Mouse (Mus musculus): ENCODE results near the gene Hpcal4. TPM values are rescaled to one million over a fixed set of nuclear protein-coding genes. Genes with fewer than 3 reads are reported as not detected.
"Not testable (repeated sequence)": the region's sequence is repeated elsewhere in the genome, so short reads cannot be mapped to it uniquely, and the experiment has no call there.

The Hpcal4 gene
- 1 to 10 TPM; 4.0 to 4.2 TPM for total RNA-seq (2021)
- long read RNA-seq, experiment 1, full-length matches to known transcripts: 2 of 4 reads
- long read RNA-seq, experiment 1, partial matches to known transcripts: 0 of 4 reads
- long read RNA-seq, experiment 1, other reads (novel, unspliced or antisense): 2 of 4 reads
- long read RNA-seq, experiment 2: 0 reads

DNA sequence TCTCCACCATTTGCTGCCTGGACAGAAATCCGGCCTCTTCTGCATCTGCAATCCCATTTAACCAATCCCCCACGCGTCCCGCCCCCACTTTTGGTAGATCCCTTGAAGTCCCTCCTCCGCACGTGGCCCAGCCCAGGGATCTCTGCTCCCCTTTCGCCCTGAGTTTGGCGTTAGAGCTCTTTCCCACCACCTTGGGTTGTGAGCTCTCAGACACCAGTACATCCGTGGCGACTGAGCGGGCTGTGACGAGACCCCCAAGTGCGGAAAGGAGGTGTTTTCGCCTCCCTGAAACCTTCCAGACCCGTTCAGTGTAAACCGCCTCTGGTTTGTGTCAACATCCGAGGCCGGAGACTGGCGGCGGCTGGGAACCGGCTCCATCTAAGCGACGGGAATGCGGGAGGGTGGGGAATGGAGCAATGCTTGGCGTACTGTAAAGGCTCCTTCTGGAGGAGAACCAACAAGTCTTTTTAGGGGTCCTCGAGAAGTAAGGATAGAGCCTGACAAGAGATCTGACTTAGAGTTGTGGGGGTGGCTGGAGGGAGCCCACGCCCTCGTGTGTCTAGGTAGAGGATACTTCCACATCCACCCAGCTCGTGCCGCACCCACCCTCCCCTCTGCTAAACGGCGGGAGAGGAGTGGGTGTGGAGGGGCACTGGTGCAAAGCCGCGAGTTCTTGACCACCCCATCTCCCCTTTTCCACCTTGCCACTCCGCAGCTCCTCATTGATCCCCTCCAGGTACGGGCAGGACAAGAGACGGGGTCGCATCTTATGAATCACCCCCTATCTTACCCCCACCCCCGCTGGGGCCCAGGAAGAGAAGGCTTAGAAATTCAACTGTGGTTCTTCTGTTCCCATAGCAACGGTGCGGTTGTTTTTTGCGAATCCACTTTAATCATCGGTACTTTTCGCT is at the start of gene Hpcal4:
TSS of gene Hpcal4 (plus strand) at position 900 of the 911 bp plus-strand sequence.
- peak; percentile 72 to 79 for DNase-seq

DNA sequence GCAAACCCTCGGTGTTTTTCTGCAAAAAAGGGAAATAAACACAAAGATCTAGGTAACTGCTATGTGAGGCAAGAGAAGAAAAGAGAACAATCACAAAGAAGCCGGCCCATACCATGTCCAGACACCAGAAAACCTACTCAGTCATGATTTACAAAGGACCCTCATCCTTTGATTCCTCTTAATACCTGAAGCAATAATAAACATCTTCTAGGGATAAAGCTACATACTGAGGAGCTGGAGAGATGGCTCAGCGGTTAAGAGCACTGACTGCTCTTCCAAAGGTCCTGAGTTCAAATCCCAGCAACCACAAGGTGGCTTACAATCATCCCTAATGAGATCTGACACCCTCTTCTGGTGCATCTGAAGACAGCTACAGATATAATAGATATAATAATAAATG is 45.5 kb upstream of the Hpcal4 start:
- no peak for DNase-seq

DNA sequence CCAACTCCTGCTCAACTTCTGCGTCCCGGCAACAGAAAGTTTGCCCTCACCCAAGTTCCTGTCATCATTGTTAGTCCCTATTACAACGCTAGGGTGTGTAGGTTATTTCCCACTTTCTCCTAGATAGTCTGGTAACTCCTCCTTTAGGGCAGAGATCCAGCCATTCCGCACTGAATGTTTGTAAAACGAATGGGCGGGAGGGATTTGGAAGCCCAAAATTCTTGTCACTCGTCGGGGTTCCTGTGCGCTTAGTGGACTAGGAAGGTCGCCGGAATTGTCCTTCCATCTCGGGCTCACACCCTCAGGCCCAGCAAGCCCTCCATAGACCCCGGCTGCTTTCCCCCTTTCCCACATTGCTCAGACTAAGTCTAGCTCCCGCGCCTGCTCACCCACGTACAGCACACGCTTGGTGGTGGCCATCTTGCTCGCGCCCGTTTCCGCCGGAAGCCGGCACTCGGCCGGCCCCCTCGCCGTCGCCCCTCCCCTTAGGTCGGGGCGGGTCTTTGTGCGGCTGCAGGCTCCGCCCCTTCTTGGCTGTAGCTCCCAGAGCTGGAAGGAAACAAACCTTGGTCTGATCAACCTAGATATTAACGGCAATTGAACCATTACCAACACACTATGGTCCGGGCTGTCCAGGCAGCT is 43.4 kb upstream of the Hpcal4 start, which contains the start of gene Ppie:
TSS of gene Ppie (minus strand) at position 439 of the 642 bp plus-strand sequence.
- peak; percentile 86 to 92 for DNase-seq

DNA sequence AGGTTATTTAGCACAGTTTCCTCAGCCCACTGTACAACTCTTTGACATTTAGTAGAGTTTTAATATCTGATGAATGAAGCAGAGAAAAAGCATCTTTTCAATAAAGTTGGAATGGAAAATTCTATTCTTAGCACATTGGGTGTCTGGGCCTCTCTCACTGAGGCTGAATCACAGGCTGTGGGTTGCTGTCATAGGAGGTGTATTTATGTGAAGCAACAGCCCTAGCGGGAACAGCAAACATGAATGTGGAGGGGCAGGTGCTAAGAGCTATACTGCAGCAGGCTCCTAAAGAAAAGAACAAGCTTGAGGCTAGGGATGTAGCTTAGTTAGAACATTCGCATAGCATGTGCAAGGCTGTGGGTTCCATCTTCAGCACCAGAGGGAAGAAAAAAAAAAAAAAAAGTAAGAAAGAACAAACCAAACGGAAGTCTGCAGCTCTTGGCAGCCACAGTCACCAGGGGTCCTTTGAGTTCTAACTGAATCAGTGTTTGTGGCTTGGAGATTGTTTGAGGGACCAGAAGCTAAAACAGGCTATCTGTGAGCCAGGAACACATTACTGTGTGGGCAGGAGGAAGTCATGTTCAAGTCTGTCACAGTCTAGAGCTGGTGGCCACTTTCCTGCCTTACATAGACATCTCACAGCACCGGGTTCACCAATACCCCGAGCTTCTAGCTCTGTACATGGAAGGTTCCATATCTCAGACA is 35.4 kb upstream of the Hpcal4 start:
- DNase-seq: no peak

DNA sequence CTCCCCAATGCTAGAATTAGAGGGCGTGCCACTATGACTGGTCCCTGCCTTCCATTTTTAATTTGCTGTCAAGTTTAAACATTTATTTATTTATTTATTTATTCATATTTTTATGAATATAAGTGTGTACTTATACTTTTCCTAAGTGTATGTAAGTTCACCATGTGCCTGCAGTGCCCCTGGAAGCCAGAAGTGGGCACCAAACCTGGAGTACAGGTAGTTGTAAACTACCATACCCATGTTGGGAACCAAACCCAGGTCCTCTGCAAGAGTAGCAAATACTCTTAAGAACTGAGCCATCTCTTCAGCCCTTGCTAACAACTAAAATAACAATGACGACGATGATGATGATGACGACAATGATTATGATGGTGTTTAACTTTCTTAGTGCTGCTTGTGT is 31.0 kb upstream of the Hpcal4 start:
- no peak for DNase-seq

DNA sequence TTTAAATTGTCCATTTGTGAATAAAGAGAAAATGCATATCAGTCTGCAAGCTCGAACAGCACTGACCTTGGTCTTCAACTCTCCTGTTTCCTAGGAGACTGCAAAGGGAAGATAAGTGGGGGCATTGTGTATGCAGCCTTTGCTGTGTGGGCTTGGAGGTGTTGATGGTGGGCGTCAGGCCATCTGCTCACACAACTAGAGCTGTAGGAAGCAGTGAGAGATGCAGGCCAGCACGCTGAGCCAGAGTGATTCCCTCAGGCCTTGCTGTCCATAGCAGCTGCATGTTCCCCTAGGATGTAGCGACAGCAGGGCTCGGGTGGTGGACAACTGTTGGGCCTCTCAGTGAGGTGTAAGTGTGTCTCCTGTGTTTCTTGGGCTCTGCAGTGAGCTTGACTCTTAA is 30.1 kb upstream of the Hpcal4 start:
- DNase-seq: no peak

DNA sequence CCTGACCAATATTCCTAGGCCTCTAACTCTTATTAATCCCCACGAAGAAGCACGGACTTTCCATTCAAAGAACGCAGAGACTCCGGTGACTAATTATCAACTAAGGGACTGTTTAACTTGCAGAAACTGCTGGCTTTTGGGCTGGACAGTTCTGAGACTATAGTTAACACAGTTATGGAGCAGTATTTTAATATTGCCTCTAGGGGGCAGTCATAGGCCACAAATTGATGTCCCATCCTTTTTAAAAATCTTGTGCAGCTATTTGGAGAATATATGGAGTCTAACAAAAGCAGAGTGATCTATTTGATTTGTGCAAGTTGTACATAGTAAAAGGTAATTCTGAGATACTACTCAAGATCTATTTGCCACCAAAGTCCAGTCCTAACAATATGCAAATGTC is 28.0 kb upstream of the Hpcal4 start:
- DNase-seq: peak in 1 of 2 experiments; percentile 40

DNA sequence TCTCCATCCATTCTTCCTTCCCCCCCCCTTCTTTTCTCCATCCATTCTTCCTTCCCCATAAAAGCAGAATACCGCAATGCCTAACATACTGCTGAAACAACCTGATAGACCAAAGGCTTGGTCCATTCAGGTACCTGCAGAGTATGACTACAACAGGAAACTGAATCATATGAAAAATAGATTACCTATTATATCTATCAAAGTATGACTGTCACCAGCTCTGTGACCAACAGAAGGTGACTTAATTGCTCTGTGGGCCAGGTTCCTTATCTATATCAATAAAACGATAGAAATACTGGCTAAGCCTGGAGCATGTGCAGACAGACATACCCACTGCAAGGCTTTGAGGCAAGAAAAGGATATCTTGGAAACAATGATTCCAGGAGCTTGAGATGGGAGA is 27.6 kb upstream of the Hpcal4 start:
- no peak for DNase-seq

DNA sequence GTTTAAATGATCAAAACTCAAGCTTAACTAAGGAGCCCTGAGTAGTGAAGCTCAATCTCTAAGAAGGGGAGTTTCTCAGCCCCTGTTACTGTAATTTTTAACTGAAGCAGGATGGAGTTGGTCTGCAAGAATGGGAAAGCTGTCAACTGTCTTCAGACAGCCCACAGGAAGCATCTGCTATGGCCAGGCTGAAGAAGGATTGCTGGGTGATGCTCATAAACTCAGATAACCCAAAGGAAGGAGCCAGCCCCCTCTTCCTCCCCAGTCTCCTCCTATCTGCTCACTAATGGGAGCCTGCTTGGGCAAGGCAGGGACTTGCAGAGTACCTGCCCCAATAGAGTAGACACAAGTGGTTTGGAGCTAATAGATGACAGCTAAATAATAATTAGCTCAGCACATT is 27.2 kb upstream of the Hpcal4 start:
- DNase-seq: no peak

DNA sequence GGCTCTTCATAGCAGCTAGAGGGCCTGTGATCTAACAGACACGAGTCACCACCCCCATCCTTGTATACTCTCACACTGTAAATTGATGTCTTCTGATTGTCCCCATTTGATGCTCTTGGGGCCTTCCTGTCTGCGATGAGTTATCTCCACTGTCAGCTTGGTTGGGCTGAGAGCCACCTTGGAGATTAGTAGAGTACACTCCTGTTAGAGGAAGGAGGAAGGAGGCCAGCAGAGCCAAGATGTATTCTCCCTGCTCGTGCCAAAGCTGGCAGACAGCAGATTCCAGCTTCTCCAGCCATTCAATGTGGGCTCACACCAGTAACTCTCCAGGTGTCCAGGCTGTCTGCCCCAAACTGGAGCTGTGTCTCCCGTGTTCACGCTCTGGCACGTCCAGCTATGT is 22.5 kb upstream of the Hpcal4 start:
- no peak for DNase-seq

DNA sequence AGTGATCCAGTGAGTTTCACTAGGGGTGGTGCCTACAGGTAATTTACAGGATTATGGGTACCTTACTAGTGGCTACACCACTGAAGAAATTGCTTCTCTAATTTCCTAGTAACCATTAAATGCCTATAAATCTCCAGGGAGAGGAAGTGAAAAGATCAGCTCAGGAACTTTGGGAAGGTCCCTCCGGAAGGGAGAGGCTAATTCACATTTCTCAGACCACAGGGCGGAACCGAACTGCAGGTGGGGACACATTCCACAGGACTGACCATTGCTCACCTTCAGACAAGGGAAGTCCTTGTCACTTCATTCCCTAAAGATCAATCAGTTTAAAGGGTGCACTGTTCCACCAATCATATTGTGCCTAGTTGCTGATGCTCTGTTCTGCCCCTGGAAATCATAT is 21.8 kb upstream of the Hpcal4 start:
- not testable (repeated sequence) for DNase-seq

DNA sequence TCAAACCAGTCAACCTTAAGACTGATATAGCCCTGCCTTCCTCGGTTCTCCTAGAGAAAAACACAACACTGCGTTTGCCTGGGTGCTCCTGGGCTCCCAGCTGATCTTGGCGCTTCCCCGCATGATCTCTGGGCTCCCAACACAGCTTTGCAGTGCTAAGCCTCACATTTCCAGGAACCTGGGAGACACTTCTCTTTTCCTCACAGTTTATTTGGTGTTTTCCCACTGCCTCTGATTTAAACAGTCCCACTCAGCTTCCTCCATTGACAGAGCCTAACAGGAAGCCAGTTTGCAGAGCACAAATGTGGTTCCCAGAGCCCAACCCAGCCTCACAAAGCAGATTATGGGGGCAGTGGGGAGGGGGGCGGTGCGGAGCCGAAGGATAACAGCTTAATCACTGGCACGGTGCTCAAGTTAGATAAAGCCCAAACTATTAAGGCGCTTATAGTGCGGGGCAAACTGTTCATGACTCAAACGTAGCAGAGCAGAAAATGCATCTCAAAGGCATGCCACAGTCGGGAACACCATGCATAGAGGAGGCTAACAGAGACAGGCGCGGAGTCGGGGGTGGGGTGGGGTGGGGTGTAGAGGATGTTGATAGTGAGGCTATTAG is 20.6 kb upstream of the Hpcal4 start:
- no peak for DNase-seq

DNA sequence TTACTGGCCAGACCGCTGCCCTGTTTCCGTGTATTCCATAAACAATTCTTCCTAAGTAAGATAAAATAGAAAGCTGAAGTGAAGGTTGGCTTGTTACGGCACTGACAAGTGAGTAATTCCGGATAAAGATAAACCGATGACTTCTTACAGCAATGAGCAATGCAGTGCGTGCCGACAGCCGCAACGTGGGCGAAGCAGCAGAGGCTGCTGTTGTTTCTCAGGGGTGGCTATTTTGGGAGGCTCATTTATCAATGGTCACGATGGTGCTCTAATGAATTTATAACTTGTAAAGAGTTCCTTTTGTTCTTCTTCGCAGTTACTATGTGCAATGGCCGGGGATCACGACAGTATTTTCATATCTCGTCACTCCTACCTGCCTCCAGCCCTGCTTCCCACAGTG is 18.9 kb upstream of the Hpcal4 start:
- DNase-seq: peak; percentile 21 to 24

DNA sequence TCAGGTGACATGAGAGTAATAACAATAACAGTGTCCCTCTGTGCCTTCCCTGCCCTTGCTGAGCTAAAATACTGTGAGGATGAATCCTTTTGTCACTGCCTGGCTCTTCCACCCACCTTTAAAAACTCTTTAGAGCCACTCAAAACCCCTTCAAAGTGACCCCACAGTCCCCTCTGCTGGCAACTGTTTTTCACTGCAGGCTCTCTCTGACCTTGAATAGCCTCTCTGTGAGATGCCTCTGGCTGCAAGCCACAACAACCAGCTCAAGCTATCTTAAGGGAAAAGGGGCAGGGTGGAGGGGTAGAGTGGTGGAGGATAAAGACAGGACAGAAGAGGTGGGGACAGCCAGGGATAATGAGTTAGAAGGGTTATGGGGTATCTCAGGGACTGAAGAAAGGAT is 11.2 kb upstream of the Hpcal4 start:
- peak; percentile 52 to 63 for DNase-seq

DNA sequence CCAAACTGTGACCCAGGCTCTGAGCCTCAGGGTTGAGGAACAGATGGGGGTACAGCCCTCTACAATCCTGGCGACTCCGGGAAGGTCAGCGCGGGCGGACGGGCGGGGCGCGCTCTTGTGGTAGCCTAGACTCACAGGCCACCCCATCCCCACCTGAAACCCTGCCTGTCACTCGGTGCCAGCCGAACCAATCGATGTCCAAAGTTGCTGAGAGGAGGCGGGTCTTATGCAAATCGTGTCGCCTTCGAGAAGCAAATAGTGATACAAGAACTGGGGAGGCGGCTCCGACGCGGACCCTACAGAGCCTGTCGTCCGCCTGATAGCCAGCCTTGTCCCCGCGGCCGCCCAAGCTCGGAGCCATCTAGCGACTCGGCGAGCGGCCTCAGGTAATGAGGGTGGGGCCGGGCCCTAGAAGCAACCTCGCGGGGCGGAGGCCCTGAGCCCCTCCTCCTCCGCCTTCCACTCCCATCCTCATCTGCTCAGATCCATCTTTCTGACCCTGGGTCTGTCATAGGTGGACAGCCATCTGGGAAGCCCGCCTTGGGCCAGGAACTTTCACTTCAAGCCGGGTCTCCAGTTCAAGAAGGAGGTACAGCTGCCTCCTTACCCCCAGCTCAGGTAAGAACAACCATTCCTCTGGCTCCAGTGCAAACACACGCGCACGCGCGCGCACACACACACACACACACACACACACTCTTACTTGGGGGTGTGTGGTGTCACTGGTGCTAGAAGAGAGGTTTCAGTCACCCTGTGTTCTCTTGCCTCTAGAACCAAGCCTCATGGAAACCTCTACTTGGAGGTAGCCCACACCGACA is 421 bp downstream of the Hpcal4 start:
- peak; percentile 84 to 87 for DNase-seq

DNA sequence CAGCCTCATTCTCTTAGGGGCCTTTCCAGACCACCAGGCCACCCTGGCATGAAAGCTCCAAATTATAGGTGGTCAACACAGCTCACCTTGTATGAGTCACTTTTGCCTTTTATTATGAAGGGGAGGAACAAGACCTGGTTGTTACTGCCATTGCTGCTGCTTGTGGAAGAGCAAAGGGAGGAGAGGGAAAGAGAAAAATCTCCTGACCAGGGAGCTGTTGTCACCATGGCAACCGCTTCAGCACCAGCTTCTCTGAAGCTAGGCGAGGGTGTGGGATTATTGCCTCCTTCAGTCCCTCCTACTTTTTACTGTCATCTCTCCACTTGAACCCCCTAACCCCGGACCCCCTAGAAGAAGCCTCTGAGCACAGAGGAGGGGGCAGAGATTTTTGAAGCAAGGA is 1.8 kb downstream of the Hpcal4 start:
- no peak for DNase-seq

DNA sequence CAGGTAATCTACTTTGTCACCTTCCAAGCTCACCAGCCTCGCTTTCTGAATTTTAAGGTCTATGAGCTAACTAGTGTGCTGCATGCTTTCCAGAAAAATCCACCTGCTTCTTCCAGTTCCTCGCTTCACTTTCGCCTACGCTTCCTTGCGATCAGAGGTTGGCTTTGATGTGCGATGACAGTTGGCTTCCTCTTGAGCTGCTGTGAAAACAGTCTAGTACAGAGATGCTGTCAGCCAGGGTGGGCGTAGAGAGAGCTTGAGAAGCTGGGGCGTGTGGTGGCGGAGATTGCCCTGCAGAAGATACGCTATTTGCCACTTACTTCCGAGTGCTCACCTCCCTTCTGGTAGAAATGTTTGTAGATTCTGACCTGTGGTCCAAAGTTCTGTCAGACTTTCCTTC is 9.3 kb downstream of the Hpcal4 start:
- no peak for DNase-seq

DNA sequence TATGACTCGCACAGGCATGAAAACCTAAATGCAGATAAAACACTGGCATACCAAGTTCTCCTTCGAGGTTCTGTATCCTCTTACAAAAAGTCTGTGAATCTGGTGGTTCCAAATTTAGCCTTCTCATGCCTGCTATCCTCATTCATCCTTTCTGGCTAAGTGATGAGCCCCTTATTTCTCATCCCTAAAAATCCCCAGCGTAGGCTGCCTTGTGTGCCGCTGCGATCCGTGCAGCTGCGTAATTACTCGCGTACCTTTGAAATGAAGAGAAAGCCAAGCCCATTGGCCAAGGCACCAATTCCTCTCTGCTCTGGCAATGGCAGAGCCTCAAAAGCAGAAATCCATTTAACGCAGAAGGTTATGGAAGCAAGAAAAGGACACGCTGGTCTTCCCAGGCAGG is 10.8 kb downstream of the Hpcal4 start:
- no peak for DNase-seq

DNA sequence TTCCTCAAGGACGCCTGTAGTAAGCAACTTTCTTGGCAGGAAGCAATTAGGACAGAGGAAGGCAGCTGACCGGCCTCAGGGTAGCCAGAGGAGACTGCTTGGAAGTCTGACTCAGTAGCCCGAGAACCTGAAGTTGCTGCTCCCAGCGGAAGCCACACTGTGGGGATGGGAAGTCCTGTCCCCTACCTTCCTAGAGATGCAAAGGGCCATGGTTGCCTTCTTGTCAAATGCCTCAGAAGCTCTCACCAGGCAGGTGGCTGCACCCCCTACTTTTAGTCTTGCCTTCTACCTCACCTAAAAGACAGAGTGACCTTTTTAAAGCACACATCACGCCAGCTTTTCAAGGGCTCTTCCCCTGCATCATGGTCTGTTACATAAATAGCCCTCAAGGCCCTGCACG is 13.7 kb downstream of the Hpcal4 start:
- DNase-seq: peak; percentile 42 to 49

DNA sequence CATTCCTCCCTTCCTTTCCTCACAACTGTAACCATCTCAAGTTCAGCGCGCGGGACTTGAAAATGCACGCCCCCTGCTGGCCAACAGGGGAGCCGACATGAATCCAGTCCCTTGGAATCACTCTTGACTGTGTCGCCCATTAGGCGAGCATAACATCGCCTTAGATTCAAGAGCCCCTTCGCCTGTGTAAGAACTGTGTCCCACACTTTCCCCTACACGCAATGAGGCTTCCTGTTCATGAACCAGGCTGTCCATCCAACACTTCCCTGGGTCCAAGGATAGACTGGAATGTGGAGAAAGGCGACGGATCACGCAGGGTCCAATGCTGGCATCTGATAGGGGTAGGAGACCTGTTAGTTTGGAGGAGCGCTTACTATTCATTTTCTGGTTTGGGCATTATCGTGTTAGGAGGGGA is 17.8 kb downstream of the Hpcal4 start:
- peak; percentile 81 to 86 for DNase-seq

Data from adrenal gland, postnatal 36 days (tissue).